21 mouse cellular contexts compared by ENCODE assay signal in genomic region chr11:114922439-114922838, GRCm38 (mm10). TPM values are rescaled to one million over a fixed set of nuclear protein-coding genes. Genes with fewer than 3 reads are reported as not detected.
DNase-seq lines count a peak whose midpoint lies in the region; ATAC-seq lines count a peak whose summit lies in the region.
"Had no signal": no experiment of that assay in that cellular context is flagged by ENCODE, and none has a peak within 500 bp of the region (broad histone marks: within the 10 kb centered on the region; RNA-seq: fewer than 3 reads in every experiment).

No protein-coding gene starts in this region.

- no peak for ATAC-seq in midbrain, embryonic 15.5 days (replicated peaks)

- H3K27ac ChIP-seq in midbrain, embryonic 15.5 days = no peak overlapping the region
- H3K27ac ChIP-seq: embryonic facial prominence, embryonic 10.5 days; limb, embryonic 15.5 days had no signal

- H3K27me3 ChIP-seq in midbrain, embryonic 15.5 days (replicated peaks) = no peaks in the 10 kb centered on the region
- H3K27me3 ChIP-seq: limb, embryonic 15.5 days had no signal

- H3K36me3 ChIP-seq in midbrain, embryonic 15.5 days (replicated peaks) = no peaks in the 10 kb centered on the region
- H3K36me3 ChIP-seq: embryonic facial prominence, embryonic 10.5 days; limb, embryonic 15.5 days had no signal

- H3K4me3 ChIP-seq in midbrain, embryonic 15.5 days = no peak overlapping the region
- H3K4me3 ChIP-seq: embryonic facial prominence, embryonic 10.5 days; limb, embryonic 15.5 days had no signal

- no peak overlapping the region for H3K9ac ChIP-seq in midbrain, embryonic 15.5 days
- H3K9ac ChIP-seq: limb, embryonic 15.5 days had no signal

- H3K4me1 ChIP-seq in midbrain, embryonic 15.5 days = no peaks in the 10 kb centered on the region
- H3K4me1 ChIP-seq: embryonic facial prominence, embryonic 10.5 days; limb, embryonic 15.5 days had no signal

- DNase-seq in left cerebral cortex, adult 11 months (ENCODE audit: low spot score) = peak; percentile 27
- DNase-seq in left cerebral cortex, postnatal 10 days (ENCODE audit: extremely low spot score in 1 of 2, low spot score in 2 of 2) = no peak
- DNase-seq in cerebellum, adult 18-20 months = peak; percentile 79 to 80
- DNase-seq in cerebellum, postnatal 14 days = peak; percentile 60 to 73
- peak; percentile 64 for DNase-seq in right cerebral cortex, postnatal 25 days
- DNase-seq in embryo, embryonic 9.5 days (ENCODE audit: extremely low spot score) = no peak
- DNase-seq: adrenal gland, adult 2 months; layer of hippocampus, adult 9-11 months; lung, adult 18-20 months; retina, postnatal 1 day; thymus, postnatal 25 days had no signal

- no peaks in the 10 kb centered on the region for H3K9me3 ChIP-seq in midbrain, embryonic 15.5 days
- H3K9me3 ChIP-seq: embryonic facial prominence, embryonic 10.5 days; limb, embryonic 15.5 days had no signal

- no peak overlapping the region for H3K4me2 ChIP-seq in midbrain, embryonic 15.5 days
- H3K4me2 ChIP-seq: limb, embryonic 15.5 days had no signal

- 76% methylated on average over 4 of the region's 4 CpGs for WGBS in midbrain, embryonic 15.5 days

- intact Hi-C loops in left cerebral cortex, postnatal 10 days (cut with DNase I) = no loop called here

RNA-seq across cellular contexts. Expression of gene Cd300lb, which starts 11.7 kb away (rescaled TPM):
- total RNA-seq in left cerebral cortex, postnatal 10 days (2021) = not detected
- polyA plus RNA-seq in midbrain, embryonic 15.5 days (2015; fragmentation: Nextera tagmentation; extraction: Ambion mirVana) = 0.14 TPM in 1 of 2 replicates, not detected in the other
- polyA plus RNA-seq: neural tube, embryonic 14.5 days had no signal

RNA-seq across cellular contexts. Expression of gene Cd300a, which starts 32.6 kb away (rescaled TPM):
- total RNA-seq in left cerebral cortex, postnatal 10 days (2021) = under 1 TPM; 0.43 to 0.58 TPM
- 0.86 and 0.94 TPM in 2 replicates for polyA plus RNA-seq in midbrain, embryonic 15.5 days (2015; fragmentation: Nextera tagmentation; extraction: Ambion mirVana)

RNA-seq across cellular contexts. Expression of gene Cd300c, which starts 46.5 kb away (rescaled TPM):
- total RNA-seq in left cerebral cortex, postnatal 10 days (2021) = not detected
- not detected in 2 replicates for polyA plus RNA-seq in midbrain, embryonic 15.5 days (2015; fragmentation: Nextera tagmentation; extraction: Ambion mirVana)
- total RNA-seq: adrenal gland, adult 2 months; gastrocnemius, adult 8-10 months; heart, adult 8-10 months; hematopoietic stem cell, adult 5-6 weeks had no signal
- polyA plus RNA-seq: adrenal gland, adult 2 months; embryonic facial prominence, embryonic 10.5 days; intestine, embryonic 14.5 days; kidney, embryonic 16.5 days; limb, embryonic 15.5 days; neural tube, embryonic 14.5 days; stomach, embryonic 14.5 days had no signal

Comparison
In these comparisons a context has a peak if more than half of its experiments do, and no peak if none do; other contexts are left out.
1. DNase-seq: peak in left cerebral cortex, adult 11 months (single experiment), cerebellum, adult 18-20 months (2 of 2), cerebellum, postnatal 14 days (2 of 2) and right cerebral cortex, postnatal 25 days (single experiment); none in left cerebral cortex, postnatal 10 days (0 of 2) and embryo, embryonic 9.5 days (single experiment).